Mouse (Mus musculus): ENCODE data around the gene Ccdc146. TPM values are rescaled to one million over a fixed set of nuclear protein-coding genes. Genes with fewer than 3 reads are reported as not detected.

Ccdc146 gene
- polyA plus RNA-seq, 1 experiment from 2014 or later, result 0.13 TPM

DNA sequence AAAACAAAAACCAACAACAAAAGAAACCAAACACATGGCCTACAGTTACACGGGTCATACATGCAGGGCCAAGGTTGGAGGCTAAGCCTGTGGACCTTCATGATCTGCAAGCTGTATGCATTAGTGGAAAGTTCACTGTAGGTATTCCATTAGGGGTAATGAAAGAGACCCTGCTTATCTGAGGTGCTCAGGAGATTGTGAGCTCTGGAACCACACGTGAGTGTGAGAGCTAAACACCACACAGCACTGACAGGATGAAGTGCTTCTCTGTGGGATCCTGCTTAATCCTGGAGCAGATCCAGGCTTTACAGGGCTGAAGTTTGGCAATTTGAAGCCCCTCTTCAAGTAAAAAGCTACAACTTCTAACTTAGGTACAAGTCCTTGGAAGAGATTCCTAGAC is 104.3 kb downstream of the Ccdc146 start:
- H3K4me3 ChIP-seq (ENCODE audit: low read length), result no peak overlapping the region
- ATAC-seq, result no peak
- H3K4me1 ChIP-seq (ENCODE audit: control insufficient read depth, insufficient read depth, low read length), result no peaks in the 10 kb centered on the region; the same call in 1 of the 2 replicates
- 68% methylated on average over 2 of the region's 2 CpGs for WGBS
- H3K4me2 ChIP-seq (ENCODE audit: low read depth, low read length), result no peak overlapping the region
- H3K36me3 ChIP-seq (ENCODE audit: control insufficient read depth, insufficient read depth, low read length), result no peaks in the 10 kb centered on the region
- no peaks in the 10 kb centered on the region for H3K27me3 ChIP-seq (replicated peaks; ENCODE audit: control insufficient read depth, insufficient read depth, low read length)
- H3K9ac ChIP-seq (ENCODE audit: low read depth, low read length), result no peak overlapping the region
- H3K9me3 ChIP-seq (ENCODE audit: control insufficient read depth, low read length), result no peaks in the 10 kb centered on the region
- H3K27ac ChIP-seq (ENCODE audit: low read length), result no peak overlapping the region

DNA sequence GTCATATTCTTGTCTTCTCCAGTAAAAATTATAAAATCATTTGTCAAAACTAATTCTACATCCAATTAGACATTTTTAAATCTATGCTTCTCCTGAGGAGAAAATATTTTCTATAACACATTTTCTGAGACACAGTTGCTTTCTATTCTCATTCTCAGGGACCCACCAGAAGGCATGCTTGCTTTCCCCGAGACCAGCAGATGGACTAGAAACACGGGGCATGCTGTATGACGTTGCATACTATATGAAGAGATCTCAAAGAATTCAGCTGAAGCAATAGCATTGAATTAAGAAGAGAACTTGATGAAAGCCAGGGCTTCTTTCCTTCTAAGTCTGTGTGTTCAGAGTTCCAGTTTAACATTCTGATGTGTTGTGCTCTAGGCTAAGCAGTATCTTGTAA is 109.8 kb downstream of the Ccdc146 start:
- H3K27me3 ChIP-seq (replicated peaks; ENCODE audit: control insufficient read depth, insufficient read depth, low read length), result no peaks in the 10 kb centered on the region
- H3K4me3 ChIP-seq (ENCODE audit: low read length), result no peak overlapping the region
- H3K9ac ChIP-seq (ENCODE audit: low read depth, low read length), result no peak overlapping the region
- no peaks in the 10 kb centered on the region for H3K4me1 ChIP-seq (ENCODE audit: control insufficient read depth, insufficient read depth, low read length)
- H3K27ac ChIP-seq (ENCODE audit: low read length), result no peak overlapping the region
- no peaks in the 10 kb centered on the region for H3K9me3 ChIP-seq (ENCODE audit: control insufficient read depth, low read length)
- H3K4me2 ChIP-seq (ENCODE audit: low read depth, low read length), result no peak overlapping the region
- no peak for ATAC-seq
- H3K36me3 ChIP-seq (ENCODE audit: control insufficient read depth, insufficient read depth, low read length), result no peaks in the 10 kb centered on the region
- 82% methylated on average over 3 of the region's 3 CpGs for WGBS

DNA sequence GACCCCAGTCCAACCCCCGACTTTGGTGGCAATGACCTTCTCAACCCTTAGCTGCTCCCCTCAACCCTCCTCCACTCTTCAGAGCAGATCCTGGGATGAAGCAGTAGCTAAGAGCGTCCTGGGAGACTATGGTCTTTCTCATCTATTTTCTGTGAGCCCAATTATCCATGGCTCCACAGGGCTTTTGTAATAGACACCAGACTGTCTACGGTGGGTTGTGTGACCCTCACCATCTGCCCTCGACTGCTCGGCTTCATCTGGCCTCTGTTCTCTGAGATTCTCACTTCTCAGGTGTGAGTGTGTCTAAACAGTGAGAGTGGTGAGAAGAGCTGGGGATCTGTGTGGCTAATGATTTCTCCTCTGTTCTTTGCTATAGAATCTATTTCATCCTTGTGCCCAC is 117.3 kb downstream of the Ccdc146 start:
- WGBS, result 81% methylated on average over 5 of the region's 5 CpGs
- no peak overlapping the region for H3K4me3 ChIP-seq (ENCODE audit: low read length)
- no peak overlapping the region for H3K9ac ChIP-seq (ENCODE audit: low read depth, low read length)

DNA sequence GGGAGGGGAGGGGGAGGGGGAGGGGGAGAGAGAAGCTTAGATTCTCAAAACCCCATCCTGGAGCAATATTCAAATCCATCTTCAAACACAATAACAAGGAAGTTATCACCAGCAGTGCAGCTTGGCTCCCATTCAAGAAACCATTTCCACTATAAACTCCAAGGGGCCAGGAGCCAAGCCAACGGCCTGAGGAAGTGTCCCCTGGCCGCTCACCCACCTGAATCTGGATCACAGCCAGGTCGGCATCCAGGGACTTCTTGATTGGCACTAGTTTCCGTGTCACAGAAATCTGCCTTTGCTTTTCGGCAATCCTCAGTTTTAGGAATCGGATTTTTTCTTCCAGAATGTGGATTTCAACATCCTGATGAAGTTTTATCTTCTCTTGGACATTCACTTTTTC is 123.5 kb downstream of the Ccdc146 start:
- no peak for ATAC-seq
- no peaks in the 10 kb centered on the region for H3K4me1 ChIP-seq (ENCODE audit: control insufficient read depth, insufficient read depth, low read length)
- H3K9ac ChIP-seq (ENCODE audit: low read depth, low read length), result no peak overlapping the region
- no peak overlapping the region for H3K4me2 ChIP-seq (ENCODE audit: low read depth, low read length)
- H3K27ac ChIP-seq (ENCODE audit: low read length), result no peak overlapping the region
- H3K9me3 ChIP-seq (ENCODE audit: control insufficient read depth, low read length), result no peaks in the 10 kb centered on the region
- H3K27me3 ChIP-seq (replicated peaks; ENCODE audit: control insufficient read depth, insufficient read depth, low read length), result no peaks in the 10 kb centered on the region
- no peaks in the 10 kb centered on the region for H3K36me3 ChIP-seq (ENCODE audit: control insufficient read depth, insufficient read depth, low read length)
- WGBS, result 55% methylated on average over 6 of the region's 6 CpGs
- H3K4me3 ChIP-seq (ENCODE audit: low read length), result no peak overlapping the region

More for the DNA sequence above, 117.3 kb downstream of the Ccdc146 start:
- H3K4me1 ChIP-seq (ENCODE audit: control insufficient read depth, insufficient read depth, low read length), result no peaks in the 10 kb centered on the region
- ATAC-seq, result no peak
- H3K9me3 ChIP-seq (ENCODE audit: control insufficient read depth, low read length), result no peaks in the 10 kb centered on the region
- no peaks in the 10 kb centered on the region for H3K36me3 ChIP-seq (ENCODE audit: control insufficient read depth, insufficient read depth, low read length)
- H3K4me2 ChIP-seq (ENCODE audit: low read depth, low read length), result no peak overlapping the region
- no peak overlapping the region for H3K27ac ChIP-seq (ENCODE audit: low read length)
- H3K27me3 ChIP-seq (replicated peaks; ENCODE audit: control insufficient read depth, insufficient read depth, low read length), result no peaks in the 10 kb centered on the region

DNA sequence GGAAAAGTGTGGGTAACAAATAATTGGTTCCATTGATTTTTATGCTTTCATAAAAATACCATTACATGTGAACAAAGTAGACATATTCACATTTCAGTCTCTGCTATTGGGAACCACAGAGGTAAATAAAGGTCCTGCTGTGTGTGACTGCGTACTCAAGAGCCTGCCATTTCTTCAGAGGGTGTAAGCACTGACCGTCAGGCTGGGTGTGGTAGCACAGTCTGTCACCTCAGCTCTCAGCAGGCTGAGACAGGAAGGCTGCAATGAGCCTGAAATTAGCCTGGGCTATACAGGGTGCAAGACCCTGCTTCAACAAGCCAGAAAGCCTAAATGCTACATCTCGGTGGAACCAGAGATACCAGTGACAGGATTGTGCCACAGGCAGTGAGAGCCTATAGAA is 124.4 kb downstream of the Ccdc146 start:
- Histone ChIP-seq H3K4me1 (ENCODE audit: control insufficient read depth, insufficient read depth, low read length) (no peaks in the 10 kb centered on the region), H3K4me3 (ENCODE audit: low read length) (no peak overlapping the region), H3K27me3 (replicated peaks; ENCODE audit: control insufficient read depth, insufficient read depth, low read length) (no peaks in the 10 kb centered on the region), H3K27ac (ENCODE audit: low read length) (no peak overlapping the region), H3K9me3 (ENCODE audit: control insufficient read depth, low read length) (no peaks in the 10 kb centered on the region), H3K36me3 (ENCODE audit: control insufficient read depth, insufficient read depth, low read length) (no peaks in the 10 kb centered on the region), H3K4me2 (ENCODE audit: low read depth, low read length) (no peak overlapping the region), H3K9ac (ENCODE audit: low read depth, low read length) (no peak overlapping the region)
- ATAC-seq, result no peak
- 91% methylated on average over 3 of the region's 3 CpGs for WGBS

DNA sequence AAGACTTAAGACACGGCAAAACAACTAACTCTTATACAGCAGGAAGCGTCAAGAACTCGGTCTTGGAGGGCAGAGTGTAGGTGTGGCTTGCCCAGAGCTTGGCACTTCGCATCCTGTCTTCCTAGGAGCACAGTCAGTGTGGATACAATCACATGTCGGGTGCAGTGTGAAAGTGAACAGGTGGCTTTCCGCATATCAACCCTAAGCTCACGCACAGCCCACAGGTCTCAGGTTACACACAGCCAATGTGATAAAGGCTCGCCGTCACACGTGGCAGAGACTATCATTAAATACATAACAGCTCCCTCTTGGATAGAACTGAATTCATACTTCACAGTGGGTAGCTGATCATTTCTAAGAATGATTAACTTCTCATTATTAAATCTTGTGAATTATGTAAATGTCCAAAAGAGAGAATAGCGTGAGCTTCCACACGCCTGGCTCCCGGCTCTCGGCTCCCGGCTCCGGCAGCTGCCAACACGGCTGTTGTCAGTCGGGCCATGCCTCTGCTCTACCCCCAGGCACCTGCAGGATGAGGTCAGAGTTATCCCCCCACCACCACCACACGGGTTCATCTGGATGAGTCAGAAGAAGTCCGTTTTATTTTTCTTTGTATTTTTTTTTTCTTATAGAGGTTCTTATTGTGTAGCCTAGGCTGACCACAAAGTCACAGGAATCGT is 125.3 kb downstream of the Ccdc146 start:
- no peak overlapping the region for H3K27ac ChIP-seq (ENCODE audit: low read length)
- no peaks in the 10 kb centered on the region for H3K4me1 ChIP-seq (ENCODE audit: control insufficient read depth, insufficient read depth, low read length)
- 70% methylated on average over 21 of the region's 21 CpGs for whole genome bisulfite sequencing
- no peaks in the 10 kb centered on the region for H3K9me3 ChIP-seq (ENCODE audit: control insufficient read depth, low read length)
- H3K4me2 ChIP-seq (ENCODE audit: low read depth, low read length), result no peak overlapping the region
- ATAC-seq, result peak; percentile 82
- no peak overlapping the region for H3K9ac ChIP-seq (ENCODE audit: low read depth, low read length)
- no peak overlapping the region for H3K4me3 ChIP-seq (ENCODE audit: low read length)
- no peaks in the 10 kb centered on the region for H3K36me3 ChIP-seq (ENCODE audit: control insufficient read depth, insufficient read depth, low read length)
- H3K27me3 ChIP-seq (replicated peaks; ENCODE audit: control insufficient read depth, insufficient read depth, low read length), result no peaks in the 10 kb centered on the region

DNA sequence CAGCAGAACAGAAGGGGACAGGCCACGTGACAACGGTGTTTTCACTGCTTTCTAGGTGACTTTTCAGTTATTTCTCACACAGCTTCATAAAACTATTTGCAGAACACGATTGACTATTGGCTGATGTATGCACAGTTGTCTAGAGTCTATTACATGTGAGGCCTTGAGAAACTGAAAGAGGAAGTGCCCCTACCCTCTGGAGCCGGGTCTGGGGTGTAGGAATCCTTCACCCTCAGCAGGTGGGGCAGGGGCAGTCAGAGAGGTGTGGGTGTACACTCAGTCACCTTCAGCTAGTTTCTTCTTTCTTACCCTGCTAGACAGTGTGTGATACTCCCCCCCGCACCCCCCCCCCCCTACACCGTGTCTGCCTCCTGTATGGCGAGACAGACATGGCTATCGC is 128.8 kb downstream of the Ccdc146 start:
- WGBS, result 84% methylated on average over 8 of the region's 8 CpGs
- Histone ChIP-seq H3K27ac (ENCODE audit: low read length) (no peak overlapping the region), H3K4me2 (ENCODE audit: low read depth, low read length) (no peak overlapping the region), H3K9ac (ENCODE audit: low read depth, low read length) (no peak overlapping the region), H3K4me3 (ENCODE audit: low read length) (no peak overlapping the region), H3K9me3 (ENCODE audit: control insufficient read depth, low read length) (no peaks in the 10 kb centered on the region), H3K4me1 (ENCODE audit: control insufficient read depth, insufficient read depth, low read length) (no peaks in the 10 kb centered on the region), H3K27me3 (replicated peaks; ENCODE audit: control insufficient read depth, insufficient read depth, low read length) (no peaks in the 10 kb centered on the region), H3K36me3 (ENCODE audit: control insufficient read depth, insufficient read depth, low read length) (no peaks in the 10 kb centered on the region)
- no peak for ATAC-seq

DNA sequence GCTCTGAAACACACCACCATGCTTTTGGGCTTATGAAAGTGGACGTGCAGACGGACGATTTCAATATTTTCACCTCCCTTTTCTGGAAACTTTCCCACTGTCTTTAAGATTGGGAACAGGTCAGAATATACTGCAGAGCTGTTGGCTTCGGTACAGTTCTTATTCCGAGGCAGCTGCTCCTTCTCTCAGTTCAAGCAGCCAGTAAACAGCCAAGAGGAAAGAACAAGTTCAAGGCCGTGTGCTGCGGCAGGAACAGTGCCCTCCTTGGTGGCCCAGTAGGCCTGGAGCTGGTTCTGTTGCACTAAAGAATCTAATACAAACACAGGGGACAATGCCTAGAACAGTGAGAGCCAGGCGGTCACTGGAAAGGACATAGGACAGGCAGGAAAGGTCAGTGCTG is 133.9 kb downstream of the Ccdc146 start:
- H3K4me2 ChIP-seq (ENCODE audit: low read depth, low read length), result no peak overlapping the region
- no peaks in the 10 kb centered on the region for H3K9me3 ChIP-seq (ENCODE audit: control insufficient read depth, low read length)
- no peaks in the 10 kb centered on the region for H3K27me3 ChIP-seq (replicated peaks; ENCODE audit: control insufficient read depth, insufficient read depth, low read length)
- H3K27ac ChIP-seq (ENCODE audit: low read length), result no peak overlapping the region
- WGBS, result 68% methylated on average over 8 of the region's 8 CpGs
- H3K9ac ChIP-seq (ENCODE audit: low read depth, low read length), result no peak overlapping the region
- ATAC-seq, result no peak
- no peaks in the 10 kb centered on the region for H3K36me3 ChIP-seq (ENCODE audit: control insufficient read depth, insufficient read depth, low read length)
- H3K4me3 ChIP-seq (ENCODE audit: low read length), result no peak overlapping the region
- no peaks in the 10 kb centered on the region for H3K4me1 ChIP-seq (ENCODE audit: control insufficient read depth, insufficient read depth, low read length)

DNA sequence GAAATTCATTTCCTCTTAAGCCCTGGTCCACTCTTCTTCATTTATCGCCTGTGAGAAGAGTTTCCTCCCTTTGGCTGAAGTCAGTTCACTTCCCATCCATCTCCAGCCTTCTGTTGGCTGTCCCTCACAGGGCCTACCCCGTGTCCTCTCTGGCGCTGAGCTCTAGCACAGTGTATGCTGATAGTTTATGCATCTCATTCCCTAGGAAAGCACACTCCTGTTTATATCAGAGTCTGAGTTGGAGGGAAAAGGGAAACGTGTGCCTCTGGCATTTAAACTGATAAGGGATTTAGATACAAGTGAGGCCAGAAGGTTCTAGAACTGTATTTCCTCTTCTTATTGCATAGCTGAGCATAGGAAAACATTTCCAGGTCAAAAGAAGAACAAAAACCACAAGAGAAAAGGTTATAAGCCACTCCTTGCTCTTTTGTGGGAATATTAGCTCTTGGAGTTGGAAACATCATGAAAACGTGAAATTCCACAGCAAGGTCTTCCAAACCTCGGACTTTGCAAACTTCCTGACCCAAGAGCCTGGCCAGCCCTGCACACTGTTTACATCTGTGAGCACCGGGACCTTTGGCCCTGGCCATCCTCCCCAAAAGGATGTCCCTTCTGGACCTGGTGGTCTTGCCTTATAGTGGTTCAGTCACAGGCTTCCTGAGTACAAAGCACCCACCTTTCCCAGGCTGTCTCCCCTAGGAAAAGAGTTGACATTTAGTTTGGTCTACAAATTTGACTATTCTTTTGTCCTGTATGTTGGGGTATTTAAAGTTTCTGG is 135.6 kb downstream of the Ccdc146 start:
- Histone ChIP-seq H3K9ac (ENCODE audit: low read depth, low read length) (no peak overlapping the region), H3K27ac (ENCODE audit: low read length) (no peak overlapping the region), H3K9me3 (ENCODE audit: control insufficient read depth, low read length) (no peaks in the 10 kb centered on the region), H3K27me3 (replicated peaks; ENCODE audit: control insufficient read depth, insufficient read depth, low read length) (no peaks in the 10 kb centered on the region), H3K36me3 (ENCODE audit: control insufficient read depth, insufficient read depth, low read length) (no peaks in the 10 kb centered on the region), H3K4me2 (ENCODE audit: low read depth, low read length) (no peak overlapping the region), H3K4me1 (ENCODE audit: control insufficient read depth, insufficient read depth, low read length) (no peaks in the 10 kb centered on the region), H3K4me3 (ENCODE audit: low read length) (no peak overlapping the region)
- ATAC-seq, result no peak
- WGBS, result 58% methylated on average over 7 of the region's 7 CpGs
